Mouse (Mus musculus) embryonic fibroblast, embryonic 13.5 days (primary cell): ENCODE data around the gene Ophn1.

Experiments
- CTCF ChIP-seq: IDR thresholded peaks from 2 replicates; pipeline ENCODE4 v1.5.1; 2011; ENCODE audit warnings: mild to moderate bottlenecking, control low read depth, low read length, moderate library complexity, borderline replicate concordance; ENCODE audit not compliant: insufficient read depth
- POLR2A ChIP-seq: IDR thresholded peaks from 2 replicates; pipeline ENCODE4 v1.6.1; 2011; ENCODE audit warnings: low read depth, mild to moderate bottlenecking, control low read depth, low read length, moderate library complexity

DNA sequence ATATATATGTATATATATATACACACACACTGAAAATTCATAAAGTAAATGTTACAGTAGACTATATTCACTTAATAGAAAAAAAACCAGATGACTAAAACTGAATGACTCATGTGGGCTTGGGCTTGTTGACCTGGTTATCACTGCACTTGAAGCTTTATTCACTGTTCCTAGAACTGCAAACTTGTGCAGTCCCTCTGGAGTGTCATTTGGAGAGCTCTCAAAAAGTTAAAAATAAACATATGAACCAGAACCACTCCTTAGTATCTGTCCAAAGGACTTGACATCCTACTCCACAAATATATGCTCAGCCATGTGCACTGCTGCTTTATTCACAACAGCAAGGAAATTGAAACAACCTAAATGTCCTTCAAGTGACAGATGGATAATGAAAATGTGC, 219.8 kb downstream of the Ophn1 start:
- TF ChIP-seq CTCF, result no peak
- no peak for TF ChIP-seq POLR2A
